Mouse (Mus musculus) embryonic facial prominence, embryonic 11.5 days (tissue): ENCODE data around the gene Batf3. TPM values are rescaled to one million over a fixed set of nuclear protein-coding genes. Genes with fewer than 3 reads are reported as not detected.

Source experiments
- ATAC-seq: fragments of 200-750 bp; cut with Nextera tagmentation; replicated peaks from 2 replicates; pipeline ENCODE4 v1.8.0; 2017; ENCODE audit warnings: low read depth; ENCODE audit not compliant: insufficient number of reproducible peaks, low FRiP score, low TSS enrichment
- DNase-seq: peaks from one replicate; pipeline ENCODE4 v3.0.0-alpha.2; 2015; ENCODE audit warnings: low spot score
- H3K27ac ChIP-seq: fragments of 300-500 bp; sonication (generic); replicated peaks from 2 replicates; pipeline ENCODE4 v1.5.1; 2014; ENCODE audit warnings: mild to moderate bottlenecking, low read depth, low read length, control low read depth
- H3K27me3 ChIP-seq: fragments of 300-500 bp; sonication (generic); 2 replicates; pipeline ENCODE4 v1.6.1; 2014; ENCODE audit warnings: mild to moderate bottlenecking, low read length, moderate library complexity, mixed read lengths; ENCODE audit not compliant: control insufficient read depth, insufficient read depth
- H3K36me3 ChIP-seq: fragments of 300-500 bp; sonication (generic); replicated peaks from 2 replicates; pipeline ENCODE4 v1.6.1; 2014; ENCODE audit warnings: low read depth, mild to moderate bottlenecking, low read length, moderate library complexity, mixed read lengths; ENCODE audit not compliant: control insufficient read depth, insufficient read depth
- H3K4me1 ChIP-seq: fragments of 300-500 bp; sonication (generic); 2 replicates; pipeline ENCODE4 v1.6.1; 2014; ENCODE audit warnings: low read length, mixed read lengths; ENCODE audit not compliant: control insufficient read depth, insufficient read depth
- H3K4me2 ChIP-seq: fragments of 300-500 bp; sonication (generic); 2 replicates; pipeline ENCODE4 v1.6.1; 2014; ENCODE audit warnings: low read depth, mild to moderate bottlenecking, control low read depth, low read length, moderate library complexity
- H3K4me3 ChIP-seq: fragments of 300-500 bp; sonication (generic); 2 replicates; pipeline ENCODE4 v1.5.1; 2014; ENCODE audit warnings: low read depth, low read length, control low read depth
- H3K9ac ChIP-seq: fragments of 300-500 bp; sonication (generic); replicated peaks from 2 replicates; pipeline ENCODE4 v1.6.1; 2014; ENCODE audit warnings: mild to moderate bottlenecking, control low read depth, low read length
- H3K9me3 ChIP-seq: fragments of 300-500 bp; sonication (generic); replicated peaks from 2 replicates; pipeline ENCODE4 v1.6.1; 2016; ENCODE audit warnings: mild to moderate bottlenecking, low read length, inconsistent platforms, mixed read lengths; ENCODE audit not compliant: control insufficient read depth
- WGBS: fragments of 180-500 bp; shearing (Covaris S2); extraction: QIAGEN DNeasy Blood & Tissue Kit; methylation state at CpG from one replicate; pipeline ENCODE4 v1.1.7; 2014; 5-methylcytosine and 5-hydroxymethylcytosine counted together
- polyA plus RNA-seq: library from polyadenylated mRNA; unstranded; fragments of >200 nt; fragmentation: Nextera tagmentation; extraction: Ambion mirVana; gene quantifications from 2 replicates; pipeline ENCODE4 v1.2.1, GENCODE M21; 2014

Gene Batf3
- polyA plus RNA-seq, 1 experiment from 2014 or later, result 9.8 TPM

GRCm38 (mm10) chr1:191063700-191064099, 33.9 kb upstream of the Batf3 start:
- Histone ChIP-seq H3K9ac (peak overlapping the region; percentile 90), H3K36me3 (no peaks in the 10 kb centered on the region; the same call in none of the 2 replicates), H3K4me1 (no peaks in the 10 kb centered on the region; the same call in 1 of the 2 replicates), H3K27me3 (no peaks in the 10 kb centered on the region), H3K9me3 (no peaks in the 10 kb centered on the region), H3K4me3 (peak overlapping the region; percentile 92), H3K4me2 (peak overlapping the region; percentile 57), H3K27ac (no peak overlapping the region)
- ATAC-seq (no peak), DNase-seq (no peak)
- WGBS, result 59% methylated on average over 9 of the region's 9 CpGs

- Histone ChIP-seq H3K4me3 (no peak overlapping the region), H3K4me1 (no peaks in the 10 kb centered on the region; the same call in 1 of the 2 replicates), H3K4me2 (no peak overlapping the region), H3K27ac (no peak overlapping the region), H3K9ac (no peak overlapping the region), H3K9me3 (no peaks in the 10 kb centered on the region), H3K36me3 (no peaks in the 10 kb centered on the region; the same call in none of the 2 replicates), H3K27me3 (no peaks in the 10 kb centered on the region)
- ATAC-seq, result no peak
- 82% methylated on average over 2 of the region's 2 CpGs for WGBS
- no peak for DNase-seq
Measured at GRCm38 (mm10) chr1:191064535-191064934, 33.1 kb upstream of the Batf3 start.

- Histone ChIP-seq H3K4me3 (no peak overlapping the region), H3K4me1 (no peaks in the 10 kb centered on the region; the same call in 1 of the 2 replicates), H3K4me2 (no peak overlapping the region), H3K36me3 (no peaks in the 10 kb centered on the region; the same call in none of the 2 replicates), H3K9ac (no peak overlapping the region), H3K27ac (no peak overlapping the region), H3K9me3 (no peaks in the 10 kb centered on the region), H3K27me3 (no peaks in the 10 kb centered on the region)
- ATAC-seq (no peak), DNase-seq (no peak)
- WGBS, result 87% methylated on average over 4 of the region's 4 CpGs
Measured at GRCm38 (mm10) chr1:191065188-191065587, 32.5 kb upstream of the Batf3 start.

GRCm38 (mm10) chr1:191068377-191068776, 29.3 kb upstream of the Batf3 start:
- Histone ChIP-seq H3K4me1 (no peaks in the 10 kb centered on the region), H3K36me3 (peaks cover 3% of the 10 kb centered on the region), H3K27ac (no peak overlapping the region), H3K9me3 (no peaks in the 10 kb centered on the region), H3K4me3 (no peak overlapping the region), H3K9ac (no peak overlapping the region), H3K27me3 (no peaks in the 10 kb centered on the region), H3K4me2 (no peak overlapping the region)
- ATAC-seq (no peak), DNase-seq (peak; percentile 16)
- WGBS, result 86% methylated on average over 5 of the region's 5 CpGs

- no peak for DNase-seq
- ATAC-seq, result no peak
- H3K36me3 ChIP-seq, result peaks cover 4% of the 10 kb centered on the region
- no peaks in the 10 kb centered on the region for H3K4me1 ChIP-seq
- H3K9me3 ChIP-seq, result no peaks in the 10 kb centered on the region
- WGBS, result 89% methylated on average over 4 of the region's 4 CpGs
- H3K4me2 ChIP-seq, result no peak overlapping the region
- H3K9ac ChIP-seq, result no peak overlapping the region
- no peak overlapping the region for H3K4me3 ChIP-seq
- H3K27me3 ChIP-seq, result no peaks in the 10 kb centered on the region
- no peak overlapping the region for H3K27ac ChIP-seq
Measured at GRCm38 (mm10) chr1:191070259-191070658, 27.4 kb upstream of the Batf3 start.

GRCm38 (mm10) chr1:191071613-191072012, 26.0 kb upstream of the Batf3 start:
- WGBS, result 94% methylated on average over 6 of the region's 6 CpGs

GRCm38 (mm10) chr1:191072329-191072913, 25.2 kb upstream of the Batf3 start:
- 92% methylated on average over 16 of the region's 16 CpGs for WGBS
- no peak for ATAC-seq
- no peak for DNase-seq

More at GRCm38 (mm10) chr1:191071613-191072012, 26.0 kb upstream of the Batf3 start:
- Histone ChIP-seq H3K27ac (no peak overlapping the region), H3K9me3 (no peaks in the 10 kb centered on the region), H3K9ac (no peak overlapping the region), H3K36me3 (peaks cover 4% of the 10 kb centered on the region), H3K4me2 (no peak overlapping the region), H3K4me1 (no peaks in the 10 kb centered on the region), H3K4me3 (no peak overlapping the region), H3K27me3 (no peaks in the 10 kb centered on the region)
- DNase-seq (no peak), ATAC-seq (no peak)

GRCm38 (mm10) chr1:191073001-191073400, 24.6 kb upstream of the Batf3 start:
- no peaks in the 10 kb centered on the region for H3K27me3 ChIP-seq
- H3K36me3 ChIP-seq, result peaks cover 4% of the 10 kb centered on the region
- no peaks in the 10 kb centered on the region for H3K4me1 ChIP-seq
- no peak for DNase-seq
- WGBS, result 91% methylated on average over 6 of the region's 6 CpGs
- no peak overlapping the region for H3K4me3 ChIP-seq
- no peak overlapping the region for H3K4me2 ChIP-seq
- H3K9ac ChIP-seq, result no peak overlapping the region
- H3K9me3 ChIP-seq, result no peaks in the 10 kb centered on the region
- no peak overlapping the region for H3K27ac ChIP-seq
- no peak for ATAC-seq

More at GRCm38 (mm10) chr1:191072329-191072913, 25.2 kb upstream of the Batf3 start:
- Histone ChIP-seq H3K36me3 (peaks cover 4% of the 10 kb centered on the region), H3K27me3 (no peaks in the 10 kb centered on the region), H3K4me2 (no peak overlapping the region), H3K27ac (no peak overlapping the region), H3K4me3 (no peak overlapping the region), H3K9ac (no peak overlapping the region), H3K4me1 (no peaks in the 10 kb centered on the region), H3K9me3 (no peaks in the 10 kb centered on the region)
